Mouse (Mus musculus) heart, postnatal 0 days (tissue): Measurements from ENCODE around the gene Vim.

Experiments
- CTCF ChIP-seq: IDR thresholded peaks from 2 replicates; pipeline ENCODE4 v1.5.1; 2016; ENCODE audit warnings: antibody characterized with exemption, control low read depth, low read depth
- EP300 ChIP-seq: IDR thresholded peaks from 2 replicates; pipeline ENCODE4 v1.6.1; 2016; ENCODE audit warnings: antibody characterized with exemption, low read depth

DNA sequence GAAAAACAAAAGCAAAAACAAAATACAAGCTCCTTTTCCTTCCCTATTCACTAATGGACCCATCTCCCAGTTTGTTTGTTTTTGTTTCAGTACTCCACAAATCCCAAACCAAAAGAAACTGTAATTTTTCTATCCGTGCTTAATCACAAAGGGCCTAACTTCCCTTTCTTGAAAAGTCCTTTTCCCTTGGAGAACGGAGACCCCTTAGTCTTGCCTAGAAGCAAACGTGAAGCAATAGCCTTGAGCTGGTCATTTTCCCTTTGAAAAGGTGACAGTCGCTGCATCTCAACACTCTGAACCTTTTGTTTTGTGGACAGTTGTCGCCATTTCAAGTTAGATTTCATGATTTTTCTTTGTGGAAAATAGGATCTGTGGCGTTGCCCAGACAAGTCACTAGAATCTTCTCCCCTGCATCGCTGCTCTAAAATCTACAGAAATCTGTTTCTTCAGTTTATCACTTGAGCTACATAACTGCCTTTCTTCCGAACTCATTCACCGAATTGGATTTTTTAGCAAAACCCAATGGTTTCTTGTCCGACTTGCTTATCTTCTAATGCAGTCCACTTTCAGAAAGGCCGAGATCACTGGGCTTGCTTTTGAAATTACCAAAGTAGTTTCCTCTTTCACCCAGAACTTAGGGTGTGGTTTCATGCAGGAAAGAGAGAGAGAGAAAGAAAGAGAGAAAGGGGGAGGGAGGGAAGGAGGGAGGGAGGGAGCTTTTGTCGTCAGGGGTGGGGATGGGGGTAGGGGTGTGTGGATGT, 900 bp upstream of the Vim start:
- TF ChIP-seq CTCF = no peak
- no peak for TF ChIP-seq EP300
